Mouse (Mus musculus) MEL (cell line): ENCODE measurements around the gene Lrrc47.

Experiments
- CHD1 ChIP-seq: IDR thresholded peaks from 2 replicates; pipeline ENCODE4 v1.6.1; 2012; ENCODE audit warnings: low read depth, mild to moderate bottlenecking, inconsistent platforms, low read length, improper control_type of control experiment
- CTCF ChIP-seq, 3 experiments: IDR thresholded peaks in 2 of 3; conservative IDR thresholded peaks in 1 of 3; 2 replicates each; pipeline ENCODE4 v1.5.1; 2011 to 2012; ENCODE audit warnings: low read length in 3 of 3, low read depth in 2 of 3, mild to moderate bottlenecking in 2 of 3, improper control_type of control experiment in 1 of 3, inconsistent platforms in 1 of 3, mixed read lengths in 1 of 3, moderate library complexity in 1 of 3; ENCODE audit not compliant: control insufficient read depth in 1 of 3, insufficient read depth in 1 of 3, poor library complexity in 1 of 3, severe bottlenecking in 1 of 3
- E2F4 ChIP-seq: IDR thresholded peaks from 2 replicates; pipeline ENCODE4 v1.6.1; 2011; ENCODE audit warnings: low read depth, low read length, improper control_type of control experiment, borderline replicate concordance
- GATA1 ChIP-seq: IDR thresholded peaks from 2 replicates; pipeline ENCODE4 v1.6.1; 2011; ENCODE audit warnings: low read depth, low read length, improper control_type of control experiment
- ZKSCAN1 ChIP-seq: IDR thresholded peaks from 2 replicates; pipeline ENCODE4 v1.6.1; 2012; ENCODE audit warnings: low read depth, mild to moderate bottlenecking, inconsistent platforms, low read length, improper control_type of control experiment, moderate library complexity

GRCm38 (mm10) chr4:154028646-154029045 is 17.1 kb downstream of the Lrrc47 start:
- no peak for TF ChIP-seq ZKSCAN1
- no peak for TF ChIP-seq CHD1
- TF ChIP-seq CTCF (IDR thresholded peaks at IDR 0.05 in 2 of 3, conservative IDR thresholded peaks at IDR 0.05 in 1 of 3; ENCODE audit: control insufficient read depth in 1 of 3, insufficient read depth in 1 of 3, low read depth in 2 of 3, low read length in 3 of 3, poor library complexity in 1 of 3, severe bottlenecking in 1 of 3) = peak; percentile 53 to 70 (median 70)
- TF ChIP-seq GATA1 = no peak
- TF ChIP-seq E2F4 = no peak
